Mouse (Mus musculus): Measurements from ENCODE around the gene Ccnd1. TPM values are rescaled to one million over a fixed set of nuclear protein-coding genes. Genes with fewer than 3 reads are reported as not detected.

Ccnd1 gene
- polyA plus RNA-seq, 1 experiment from 2014 or later = 57.4 TPM

- H3K4me2 ChIP-seq = no peak overlapping the region
- H3K27ac ChIP-seq = no peak overlapping the region
- H3K27me3 ChIP-seq = no peaks in the 10 kb centered on the region
- 0 out of 2 replicates have a peak, but pooled peaks cover 4% of the 10 kb centered on the region for H3K4me1 ChIP-seq (replicated peaks)
- no peak overlapping the region for H3K4me3 ChIP-seq
- 54% methylated on average over 4 of the region's 4 CpGs for WGBS
- H3K9ac ChIP-seq = no peak overlapping the region
- no peaks in the 10 kb centered on the region for H3K9me3 ChIP-seq (replicated peaks)
- no peak for ATAC-seq (replicated peaks; ENCODE audit: insufficient number of reproducible peaks, insufficient read depth, low FRiP score, low read depth)
- peaks cover 22% of the 10 kb centered on the region; the same call in 1 of the 2 replicates for H3K36me3 ChIP-seq
Observed at GRCm38 (mm10) chr7:144928009-144928888, 11.5 kb downstream of the Ccnd1 start.

- 61% methylated on average over 2 of the region's 2 CpGs for WGBS
- H3K4me2 ChIP-seq = no peak overlapping the region
- H3K4me1 ChIP-seq (replicated peaks) = 0 out of 2 replicates have a peak, but pooled peaks cover 4% of the 10 kb centered on the region
- no peak overlapping the region for H3K9ac ChIP-seq
- H3K27ac ChIP-seq = no peak overlapping the region
- no peaks in the 10 kb centered on the region for H3K27me3 ChIP-seq
- peaks cover 15% of the 10 kb centered on the region; the same call in 1 of the 2 replicates for H3K36me3 ChIP-seq
- H3K4me3 ChIP-seq = no peak overlapping the region
- ATAC-seq (replicated peaks; ENCODE audit: insufficient number of reproducible peaks, insufficient read depth, low FRiP score, low read depth) = no peak
- H3K9me3 ChIP-seq (replicated peaks) = no peaks in the 10 kb centered on the region
Observed at GRCm38 (mm10) chr7:144927591-144927990, 12.1 kb downstream of the Ccnd1 start.

GRCm38 (mm10) chr7:144918823-144919222, 20.9 kb downstream of the Ccnd1 start:
- H3K9ac ChIP-seq = no peak overlapping the region
- H3K4me2 ChIP-seq = no peak overlapping the region
- no peak overlapping the region for H3K27ac ChIP-seq
- no peak overlapping the region for H3K4me3 ChIP-seq
- peaks cover 20% of the 10 kb centered on the region; the same call in 1 of the 2 replicates for H3K36me3 ChIP-seq
- no peaks in the 10 kb centered on the region for H3K27me3 ChIP-seq
- peaks cover 14% of the 10 kb centered on the region for H3K4me1 ChIP-seq (replicated peaks)
- no peak for ATAC-seq (replicated peaks; ENCODE audit: insufficient number of reproducible peaks, insufficient read depth, low FRiP score, low read depth)
- WGBS = 82% methylated on average over 1 of the region's 1 CpGs
- no peaks in the 10 kb centered on the region for H3K9me3 ChIP-seq (replicated peaks)

- WGBS = under 1% methylated on average over 55 of the region's 55 CpGs
- H3K9ac ChIP-seq = peak within 1 kb of the TSS; percentile 82
- H3K27ac ChIP-seq = peak within 1 kb of the TSS; percentile 78
- peak within 1 kb of the TSS; percentile 96 for H3K4me2 ChIP-seq
- H3K36me3 ChIP-seq = peaks cover 13% of the 10 kb centered on the region; the same call in 1 of the 2 replicates
- no peaks in the 10 kb centered on the region for H3K9me3 ChIP-seq (replicated peaks)
- H3K4me1 ChIP-seq (replicated peaks) = peaks cover 14% of the 10 kb centered on the region
- peak; percentile 96 for ATAC-seq (replicated peaks; ENCODE audit: insufficient number of reproducible peaks, insufficient read depth, low FRiP score, low read depth)
- H3K4me3 ChIP-seq = peak within 1 kb of the TSS; percentile 93
- H3K27me3 ChIP-seq = no peaks in the 10 kb centered on the region
Observed at GRCm38 (mm10) chr7:144914948-144915750, 24.6 kb downstream of the Ccnd1 start, which contains the start of gene LTO1. Gene LTO1 (plus strand): TSS chr7:144915100.

GRCm38 (mm10) chr7:144914296-144914947, 25.3 kb downstream of the Ccnd1 start:
- Histone ChIP-seq H3K27ac (peak overlapping the region; percentile 78), H3K9me3 (replicated peaks) (no peaks in the 10 kb centered on the region), H3K4me1 (replicated peaks) (peaks cover 14% of the 10 kb centered on the region), H3K27me3 (no peaks in the 10 kb centered on the region), H3K4me3 (peak overlapping the region; percentile 93), H3K4me2 (peak overlapping the region; percentile 96), H3K9ac (peak overlapping the region; percentile 82), H3K36me3 (peaks cover 6% of the 10 kb centered on the region; the same call in 1 of the 2 replicates)
- WGBS = 9% methylated on average over 17 of the region's 17 CpGs
- peak; percentile 84 for ATAC-seq (replicated peaks; ENCODE audit: insufficient number of reproducible peaks, insufficient read depth, low FRiP score, low read depth)

GRCm38 (mm10) chr7:144912897-144913296, 26.8 kb downstream of the Ccnd1 start:
- no peak overlapping the region for H3K4me3 ChIP-seq
- no peaks in the 10 kb centered on the region for H3K27me3 ChIP-seq
- WGBS = 85% methylated on average over 4 of the region's 4 CpGs
- H3K9ac ChIP-seq = no peak overlapping the region
- no peak overlapping the region for H3K4me2 ChIP-seq
- no peaks in the 10 kb centered on the region for H3K9me3 ChIP-seq (replicated peaks)
- no peaks in the 10 kb centered on the region for H3K36me3 ChIP-seq
- H3K4me1 ChIP-seq (replicated peaks) = peaks cover 14% of the 10 kb centered on the region
- no peak overlapping the region for H3K27ac ChIP-seq
- no peak for ATAC-seq (replicated peaks; ENCODE audit: insufficient number of reproducible peaks, insufficient read depth, low FRiP score, low read depth)

- H3K36me3 ChIP-seq = no peaks in the 10 kb centered on the region
- no peak overlapping the region for H3K9ac ChIP-seq
- 69% methylated on average over 1 of the region's 1 CpGs for WGBS
- H3K27ac ChIP-seq = no peak overlapping the region
- H3K4me1 ChIP-seq (replicated peaks) = peaks cover 18% of the 10 kb centered on the region
- ATAC-seq (replicated peaks; ENCODE audit: insufficient number of reproducible peaks, insufficient read depth, low FRiP score, low read depth) = no peak
- no peak overlapping the region for H3K4me2 ChIP-seq
- no peaks in the 10 kb centered on the region for H3K9me3 ChIP-seq (replicated peaks)
- H3K27me3 ChIP-seq = 0 out of 2 replicates have a peak, but pooled peaks cover 10% of the 10 kb centered on the region
- no peak overlapping the region for H3K4me3 ChIP-seq
Observed at GRCm38 (mm10) chr7:144911121-144911520, 28.6 kb downstream of the Ccnd1 start.

GRCm38 (mm10) chr7:144908705-144909104, 31.0 kb downstream of the Ccnd1 start:
- Histone ChIP-seq H3K4me1 (replicated peaks) (peaks cover 5% of the 10 kb centered on the region), H3K4me2 (no peak overlapping the region), H3K4me3 (no peak overlapping the region), H3K9me3 (replicated peaks) (0 out of 2 replicates have a peak, but pooled peaks cover 3% of the 10 kb centered on the region), H3K27ac (no peak overlapping the region), H3K27me3 (peaks cover 20% of the 10 kb centered on the region), H3K36me3 (no peaks in the 10 kb centered on the region), H3K9ac (no peak overlapping the region)
- WGBS = 28% methylated on average over 7 of the region's 7 CpGs
- ATAC-seq (replicated peaks; ENCODE audit: insufficient number of reproducible peaks, insufficient read depth, low FRiP score, low read depth) = no peak

GRCm38 (mm10) chr7:144907793-144908192, 31.9 kb downstream of the Ccnd1 start:
- no peak overlapping the region for H3K9ac ChIP-seq
- no peak overlapping the region for H3K4me3 ChIP-seq
- H3K4me1 ChIP-seq (replicated peaks) = peaks cover 5% of the 10 kb centered on the region
- no peak; the same call in 1 of the 2 replicates for ATAC-seq (replicated peaks; ENCODE audit: insufficient number of reproducible peaks, insufficient read depth, low FRiP score, low read depth)
- no peak overlapping the region for H3K4me2 ChIP-seq
- peaks cover 20% of the 10 kb centered on the region for H3K27me3 ChIP-seq
- H3K36me3 ChIP-seq = no peaks in the 10 kb centered on the region
- H3K27ac ChIP-seq = no peak overlapping the region
- WGBS = 8% methylated on average over 8 of the region's 8 CpGs
- H3K9me3 ChIP-seq (replicated peaks) = 0 out of 2 replicates have a peak, but pooled peaks cover 3% of the 10 kb centered on the region

- Histone ChIP-seq H3K4me3 (peak overlapping the region; percentile 16; the same call in 1 of the 2 replicates), H3K27me3 (peaks cover 20% of the 10 kb centered on the region), H3K4me2 (peak overlapping the region; percentile 50), H3K9ac (peak overlapping the region; percentile 25; the same call in 1 of the 2 replicates), H3K36me3 (no peaks in the 10 kb centered on the region), H3K4me1 (replicated peaks) (peaks cover 5% of the 10 kb centered on the region), H3K27ac (no peak overlapping the region), H3K9me3 (replicated peaks) (0 out of 2 replicates have a peak, but pooled peaks cover 3% of the 10 kb centered on the region)
- ATAC-seq (replicated peaks; ENCODE audit: insufficient number of reproducible peaks, insufficient read depth, low FRiP score, low read depth) = 0 out of 2 replicates have a peak, but pooled peaks have one; percentile 38
- 12% methylated on average over 28 of the region's 28 CpGs for WGBS
Observed at GRCm38 (mm10) chr7:144906708-144907397, 32.9 kb downstream of the Ccnd1 start.
